Mouse (Mus musculus): Measurements from ENCODE around the gene Tead1.

DNA sequence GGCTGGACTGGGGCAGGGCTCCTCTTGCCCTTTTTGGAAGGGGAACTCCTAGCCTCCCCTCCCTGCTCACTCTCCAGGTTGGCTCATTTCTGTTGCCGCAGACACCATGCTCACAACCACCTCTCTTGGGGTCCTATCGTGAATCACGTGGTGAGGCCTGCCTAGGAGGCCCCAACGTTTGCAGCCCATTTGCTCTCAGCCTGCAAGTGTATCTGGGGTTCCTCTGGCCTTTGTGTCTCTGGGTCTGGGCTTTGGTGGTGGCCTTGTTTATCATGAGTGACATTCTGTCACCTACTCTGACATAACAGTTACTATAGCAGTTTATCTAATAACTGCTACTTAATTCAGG is 41.8 kb downstream of the Tead1 start:
- TF ChIP-seq CTCF (IDR thresholded peaks at IDR 0.05; ENCODE audit: extremely low read depth, insufficient read depth, insufficient read length, insufficient replicate concordance) (no peak), POLR2A (IDR thresholded peaks at IDR 0.05; ENCODE audit: low read depth, low read length) (no peak)
